Mouse (Mus musculus): ENCODE measurements at regions not wholly inside any gene's neighbourhood (a gene's known extent, or its start where the extent isn't known, plus 50 kb on each side); places are given as distances from the start of the nearest gene placed in this dataset.

DNA sequence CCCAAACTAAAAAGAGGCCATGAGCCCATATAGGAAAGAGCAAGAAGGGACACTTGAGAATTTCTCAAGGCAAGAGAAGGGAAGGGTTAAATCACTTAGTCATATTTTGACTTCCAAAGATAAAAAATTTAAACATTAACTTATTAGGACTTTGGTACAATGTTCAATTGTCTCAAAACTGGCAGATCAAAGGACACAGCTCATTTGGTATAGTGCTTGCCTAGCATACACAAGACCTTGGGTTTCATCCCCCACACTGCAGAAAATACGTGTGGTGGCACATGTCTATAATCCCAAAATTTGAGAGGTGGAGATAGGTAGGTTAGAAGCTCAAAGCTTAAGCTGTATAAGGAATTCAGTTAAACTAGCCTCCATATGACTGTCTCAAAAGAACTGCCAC, 658.4 kb upstream of the Pfkp start:
- Histone ChIP-seq H3K27ac (ENCODE audit: low read length) (no peak overlapping the region), H3K27me3 (ENCODE audit: control insufficient read depth, insufficient read depth, low read depth, low read length) (no peaks in the 10 kb centered on the region), H3K4me1 (replicated peaks; ENCODE audit: control insufficient read depth, insufficient read depth, low read length) (no peaks in the 10 kb centered on the region), H3K4me2 (ENCODE audit: low read depth, low read length) (no peak overlapping the region), H3K4me3 (ENCODE audit: low read length) (no peak overlapping the region), H3K9ac (ENCODE audit: low read length) (no peak overlapping the region), H3K9me3 (ENCODE audit: control insufficient read depth, low read length) (no peaks in the 10 kb centered on the region), H3K36me3 (ENCODE audit: control insufficient read depth, insufficient read depth, low read length) (no peaks in the 10 kb centered on the region)
- WGBS: 35% methylated on average over 1 of the region's 1 CpGs
- no peak for ATAC-seq (ENCODE audit: low read depth)

DNA sequence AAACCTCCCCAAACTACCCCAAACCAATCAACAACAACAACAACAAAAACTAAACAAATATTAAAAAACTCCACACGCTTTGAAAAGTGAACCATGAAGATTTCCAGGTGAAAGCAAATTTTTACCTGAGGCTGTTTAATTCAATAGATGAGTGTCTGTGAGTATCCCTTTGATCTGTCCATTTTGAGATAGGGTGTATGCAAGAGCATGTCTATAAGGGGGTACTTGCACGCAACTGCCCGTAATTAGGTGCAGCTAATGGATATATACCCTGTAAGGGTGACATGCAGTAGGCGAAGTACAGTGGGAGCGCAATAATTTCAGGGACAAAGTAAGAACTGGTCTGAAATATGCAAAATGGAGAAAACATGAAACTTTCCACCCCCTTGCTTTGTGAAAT, 658.8 kb upstream of the Pfkp start:
- H3K4me3 ChIP-seq (ENCODE audit: low read length): no peak overlapping the region
- H3K9me3 ChIP-seq (ENCODE audit: control insufficient read depth, low read length): no peaks in the 10 kb centered on the region
- WGBS: 74% methylated on average over 5 of the region's 5 CpGs
- H3K27me3 ChIP-seq (ENCODE audit: control insufficient read depth, insufficient read depth, low read depth, low read length): no peaks in the 10 kb centered on the region
- no peak overlapping the region for H3K27ac ChIP-seq (ENCODE audit: low read length)
- H3K4me2 ChIP-seq (ENCODE audit: low read depth, low read length): no peak overlapping the region
- H3K36me3 ChIP-seq (ENCODE audit: control insufficient read depth, insufficient read depth, low read length): no peaks in the 10 kb centered on the region
- ATAC-seq (ENCODE audit: low read depth): no peak
- H3K9ac ChIP-seq (ENCODE audit: low read length): no peak overlapping the region
- no peaks in the 10 kb centered on the region for H3K4me1 ChIP-seq (replicated peaks; ENCODE audit: control insufficient read depth, insufficient read depth, low read length)

DNA sequence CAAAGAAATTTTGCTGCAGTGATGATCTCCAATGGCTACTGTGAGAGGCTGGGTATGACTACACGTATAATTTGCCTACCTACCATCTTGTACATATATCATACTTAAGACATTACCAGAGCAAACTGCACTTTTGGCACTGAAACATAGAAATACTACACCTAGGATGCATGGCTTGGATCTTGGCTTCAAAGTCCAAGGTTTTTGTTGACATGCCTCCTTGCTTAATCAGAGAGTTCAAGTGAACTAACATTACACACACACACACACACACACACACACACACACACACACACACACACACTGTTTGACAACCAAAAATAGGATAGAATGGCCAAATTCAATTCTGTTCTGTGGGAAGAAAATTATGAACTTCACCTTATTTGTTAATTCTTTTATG, 664.9 kb upstream of the Pfkp start:
- H3K4me1 ChIP-seq (replicated peaks; ENCODE audit: control insufficient read depth, insufficient read depth, low read length): no peaks in the 10 kb centered on the region
- H3K27me3 ChIP-seq (ENCODE audit: control insufficient read depth, insufficient read depth, low read depth, low read length): no peaks in the 10 kb centered on the region
- no peak overlapping the region for H3K9ac ChIP-seq (ENCODE audit: low read length)
- no peak overlapping the region for H3K4me2 ChIP-seq (ENCODE audit: low read depth, low read length)
- no peak overlapping the region for H3K27ac ChIP-seq (ENCODE audit: low read length)
- H3K9me3 ChIP-seq (ENCODE audit: control insufficient read depth, low read length): no peaks in the 10 kb centered on the region
- no peaks in the 10 kb centered on the region for H3K36me3 ChIP-seq (ENCODE audit: control insufficient read depth, insufficient read depth, low read length)
- no peak overlapping the region for H3K4me3 ChIP-seq (ENCODE audit: low read length)
- 87% methylated on average over 1 of the region's 1 CpGs for WGBS
- ATAC-seq (ENCODE audit: low read depth): no peak

DNA sequence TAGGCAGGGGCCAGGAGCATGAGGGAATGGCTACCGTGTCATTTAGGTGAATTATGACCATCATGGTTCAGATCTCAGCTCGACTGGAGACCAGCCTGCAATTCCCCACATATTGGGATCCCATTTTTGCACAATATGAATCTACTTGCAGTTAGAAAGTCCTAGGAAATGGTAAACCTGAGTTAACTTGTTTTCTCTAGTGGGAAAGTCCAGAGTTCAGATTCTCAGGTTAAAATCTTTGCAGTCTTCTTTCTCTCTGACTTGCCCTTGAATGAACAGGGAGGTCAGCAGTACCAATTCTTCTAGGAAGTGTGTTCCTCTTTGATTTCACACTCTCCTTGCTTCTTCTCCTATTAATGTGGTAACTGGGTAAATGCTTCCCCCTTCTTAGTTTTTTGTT, 681.6 kb upstream of the Pfkp start:
- Histone ChIP-seq H3K27me3 (ENCODE audit: control insufficient read depth, insufficient read depth, low read depth, low read length) (no peaks in the 10 kb centered on the region), H3K9me3 (ENCODE audit: control insufficient read depth, low read length) (no peaks in the 10 kb centered on the region), H3K9ac (ENCODE audit: low read length) (no peak overlapping the region), H3K4me3 (ENCODE audit: low read length) (no peak overlapping the region), H3K4me1 (replicated peaks; ENCODE audit: control insufficient read depth, insufficient read depth, low read length) (no peaks in the 10 kb centered on the region), H3K36me3 (ENCODE audit: control insufficient read depth, insufficient read depth, low read length) (no peaks in the 10 kb centered on the region), H3K4me2 (ENCODE audit: low read depth, low read length) (no peak overlapping the region), H3K27ac (ENCODE audit: low read length) (no peak overlapping the region)
- WGBS: 58% methylated on average over 2 of the region's 2 CpGs
- no peak for ATAC-seq (ENCODE audit: low read depth)

DNA sequence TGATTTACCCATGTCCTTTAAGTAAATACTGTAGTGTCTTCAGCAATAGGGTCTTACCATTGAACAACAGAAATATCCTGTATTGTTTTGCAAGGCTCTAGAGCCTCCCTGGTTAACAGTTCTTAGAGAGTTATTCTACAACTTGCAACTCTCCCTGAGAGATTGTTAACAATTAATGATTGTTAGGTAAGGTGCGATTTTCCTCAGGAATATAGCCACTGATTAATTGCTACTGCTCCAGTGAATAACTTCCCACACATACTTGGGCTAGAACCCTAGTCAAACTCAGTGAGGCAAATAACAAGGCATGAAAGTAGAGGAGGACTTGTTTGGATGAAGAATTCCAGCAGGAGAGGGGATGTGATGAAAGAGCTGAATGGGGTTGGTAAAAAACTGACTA, 697.2 kb upstream of the Pfkp start:
- WGBS: 69% methylated on average over 1 of the region's 1 CpGs
- Histone ChIP-seq H3K27me3 (ENCODE audit: control insufficient read depth, insufficient read depth, low read depth, low read length) (no peaks in the 10 kb centered on the region), H3K4me2 (ENCODE audit: low read depth, low read length) (no peak overlapping the region), H3K27ac (ENCODE audit: low read length) (no peak overlapping the region), H3K36me3 (ENCODE audit: control insufficient read depth, insufficient read depth, low read length) (no peaks in the 10 kb centered on the region), H3K9ac (ENCODE audit: low read length) (no peak overlapping the region), H3K9me3 (ENCODE audit: control insufficient read depth, low read length) (no peaks in the 10 kb centered on the region), H3K4me3 (ENCODE audit: low read length) (no peak overlapping the region), H3K4me1 (replicated peaks; ENCODE audit: control insufficient read depth, insufficient read depth, low read length) (no peaks in the 10 kb centered on the region)
- no peak for ATAC-seq (ENCODE audit: low read depth)

DNA sequence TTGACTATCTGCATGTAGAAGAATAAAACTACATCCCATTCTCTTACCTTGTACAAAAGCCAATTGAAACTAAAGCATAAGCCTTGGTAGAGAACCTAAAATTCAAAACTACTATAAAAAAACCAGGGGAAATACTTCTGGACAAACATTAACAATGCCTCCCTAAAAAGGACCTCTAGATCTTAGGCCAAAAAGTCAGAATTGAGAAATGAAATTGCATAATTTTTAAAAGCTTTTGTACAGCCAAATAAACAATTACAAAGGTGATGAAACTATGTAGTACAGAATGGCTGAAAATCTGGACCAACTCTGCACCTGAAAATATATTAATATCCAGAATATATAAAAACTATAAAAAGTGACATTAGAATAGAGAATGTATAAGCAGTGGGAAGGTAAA, 699.9 kb upstream of the Pfkp start:
- Histone ChIP-seq H3K4me2 (ENCODE audit: low read depth, low read length) (no peak overlapping the region), H3K27ac (ENCODE audit: low read length) (no peak overlapping the region)
- ATAC-seq (ENCODE audit: low read depth): no peak

DNA sequence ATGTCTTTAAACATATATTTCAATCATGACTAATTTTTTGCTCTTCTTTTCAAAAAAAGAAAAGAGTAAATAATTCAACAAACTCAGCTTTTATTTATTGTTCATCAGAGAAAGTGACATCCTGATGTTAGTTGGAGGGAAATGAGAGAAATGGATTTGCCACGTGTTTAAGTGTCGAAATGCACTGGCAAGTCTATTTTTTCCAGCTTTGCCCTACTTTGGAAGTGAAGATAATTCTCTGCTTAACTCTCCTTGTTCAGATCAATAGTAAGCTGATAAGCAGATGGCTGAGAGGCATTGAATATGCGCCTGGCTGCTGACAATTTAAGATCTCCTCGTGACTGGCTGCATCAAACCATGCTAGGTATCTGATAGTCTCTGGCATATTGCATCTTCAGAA, 704.4 kb upstream of the Pfkp start:
- Histone ChIP-seq H3K4me1 (replicated peaks; ENCODE audit: control insufficient read depth, insufficient read depth, low read length) (no peaks in the 10 kb centered on the region), H3K4me2 (ENCODE audit: low read depth, low read length) (no peak overlapping the region), H3K9me3 (ENCODE audit: control insufficient read depth, low read length) (no peaks in the 10 kb centered on the region), H3K36me3 (ENCODE audit: control insufficient read depth, insufficient read depth, low read length) (no peaks in the 10 kb centered on the region), H3K9ac (ENCODE audit: low read length) (no peak overlapping the region), H3K27me3 (ENCODE audit: control insufficient read depth, insufficient read depth, low read depth, low read length) (no peaks in the 10 kb centered on the region), H3K27ac (ENCODE audit: low read length) (no peak overlapping the region), H3K4me3 (ENCODE audit: low read length) (no peak overlapping the region)
- 68% methylated on average over 4 of the region's 4 CpGs for WGBS
- no peak for ATAC-seq (ENCODE audit: low read depth)

More for the DNA sequence above, 699.9 kb upstream of the Pfkp start:
- H3K9me3 ChIP-seq (ENCODE audit: control insufficient read depth, low read length): no peaks in the 10 kb centered on the region
- H3K9ac ChIP-seq (ENCODE audit: low read length): no peak overlapping the region
- H3K27me3 ChIP-seq (ENCODE audit: control insufficient read depth, insufficient read depth, low read depth, low read length): no peaks in the 10 kb centered on the region
- H3K36me3 ChIP-seq (ENCODE audit: control insufficient read depth, insufficient read depth, low read length): no peaks in the 10 kb centered on the region
- no peak overlapping the region for H3K4me3 ChIP-seq (ENCODE audit: low read length)
- no peaks in the 10 kb centered on the region for H3K4me1 ChIP-seq (replicated peaks; ENCODE audit: control insufficient read depth, insufficient read depth, low read length)

DNA sequence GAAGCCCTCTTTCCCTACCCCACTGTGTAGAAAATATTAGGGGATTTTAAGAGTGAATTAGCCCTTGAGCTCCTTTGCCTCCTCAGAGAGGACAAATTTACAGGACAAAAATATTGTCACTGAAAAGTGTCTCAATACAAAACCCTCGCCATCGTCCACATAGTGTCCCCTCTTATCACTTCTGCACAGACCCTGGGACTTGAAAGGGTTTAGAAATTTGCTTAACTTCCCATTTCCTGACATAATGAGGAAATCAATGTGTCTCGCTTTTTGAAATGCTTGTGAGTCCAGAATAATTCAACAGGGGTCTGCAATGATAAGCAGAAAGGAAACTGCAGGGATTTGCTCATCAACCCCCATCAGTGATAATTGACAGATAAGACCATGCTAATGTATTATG, 708.5 kb upstream of the Pfkp start:
- no peak for ATAC-seq (ENCODE audit: low read depth)
- Histone ChIP-seq H3K9me3 (ENCODE audit: control insufficient read depth, low read length) (no peaks in the 10 kb centered on the region), H3K4me2 (ENCODE audit: low read depth, low read length) (no peak overlapping the region), H3K36me3 (ENCODE audit: control insufficient read depth, insufficient read depth, low read length) (no peaks in the 10 kb centered on the region), H3K4me3 (ENCODE audit: low read length) (no peak overlapping the region), H3K9ac (ENCODE audit: low read length) (no peak overlapping the region), H3K27ac (ENCODE audit: low read length) (no peak overlapping the region), H3K27me3 (ENCODE audit: control insufficient read depth, insufficient read depth, low read depth, low read length) (no peaks in the 10 kb centered on the region), H3K4me1 (replicated peaks; ENCODE audit: control insufficient read depth, insufficient read depth, low read length) (no peaks in the 10 kb centered on the region)
- 41% methylated on average over 3 of the region's 3 CpGs for WGBS

DNA sequence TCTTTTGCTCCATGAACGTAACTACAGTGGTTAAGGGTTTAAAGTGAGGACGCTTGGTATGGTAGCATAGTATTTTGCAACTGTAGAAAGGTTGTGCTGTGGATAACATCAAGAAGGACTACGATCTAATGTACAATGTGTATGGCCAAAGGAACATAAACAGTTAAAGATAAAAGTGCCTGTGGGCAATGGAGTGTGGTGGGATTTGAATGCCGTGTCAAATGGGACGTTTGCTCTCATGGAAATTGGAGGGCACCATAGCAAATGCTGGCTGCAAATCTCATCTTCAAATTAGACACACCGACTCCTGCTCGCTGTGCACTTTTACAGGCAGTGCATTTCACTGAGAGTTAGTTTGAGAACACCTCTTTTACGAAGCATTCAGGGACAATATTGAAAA, 725.0 kb upstream of the Pfkp start:
- Histone ChIP-seq H3K4me1 (replicated peaks; ENCODE audit: control insufficient read depth, insufficient read depth, low read length) (no peaks in the 10 kb centered on the region), H3K36me3 (ENCODE audit: control insufficient read depth, insufficient read depth, low read length) (no peaks in the 10 kb centered on the region), H3K9me3 (ENCODE audit: control insufficient read depth, low read length) (no peaks in the 10 kb centered on the region), H3K4me2 (ENCODE audit: low read depth, low read length) (no peak overlapping the region), H3K9ac (ENCODE audit: low read length) (no peak overlapping the region), H3K4me3 (ENCODE audit: low read length) (no peak overlapping the region), H3K27ac (ENCODE audit: low read length) (no peak overlapping the region), H3K27me3 (ENCODE audit: control insufficient read depth, insufficient read depth, low read depth, low read length) (no peaks in the 10 kb centered on the region)
- 67% methylated on average over 8 of the region's 8 CpGs for WGBS
- ATAC-seq (ENCODE audit: low read depth): no peak

DNA sequence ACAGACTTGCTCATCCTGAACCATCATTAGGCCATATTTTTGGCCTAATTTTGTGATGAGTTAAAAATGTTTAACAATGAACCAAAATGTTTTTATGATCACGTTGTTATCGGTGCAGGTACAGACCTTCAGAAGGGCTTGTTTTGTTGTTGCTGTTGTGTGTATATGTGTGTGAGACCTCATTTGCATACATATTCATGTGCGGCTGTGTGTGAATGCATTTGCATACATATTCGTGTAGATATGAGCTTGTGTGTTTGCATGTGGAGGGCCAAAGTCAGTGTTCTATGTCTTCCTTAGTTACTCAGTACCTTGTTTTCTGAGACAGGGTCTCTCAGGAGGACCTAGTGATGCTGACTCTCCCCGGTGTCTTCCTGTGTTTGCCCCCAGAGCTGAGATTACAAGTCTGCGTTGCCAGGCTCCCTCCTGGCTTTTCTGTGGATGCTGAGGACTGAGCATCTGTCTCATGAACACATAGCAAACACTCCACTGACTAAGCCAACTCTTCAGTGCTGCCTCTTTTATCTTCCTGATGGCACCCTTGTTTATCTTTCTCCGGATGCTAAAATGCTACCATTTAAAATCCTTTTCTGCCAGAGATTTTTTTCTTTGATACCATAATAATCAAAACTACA, 726.5 kb upstream of the Pfkp start:
- Histone ChIP-seq H3K4me2 (ENCODE audit: low read depth, low read length) (no peak overlapping the region), H3K4me3 (ENCODE audit: low read length) (no peak overlapping the region), H3K9ac (ENCODE audit: low read length) (no peak overlapping the region), H3K27me3 (ENCODE audit: control insufficient read depth, insufficient read depth, low read depth, low read length) (no peaks in the 10 kb centered on the region), H3K9me3 (ENCODE audit: control insufficient read depth, low read length) (no peaks in the 10 kb centered on the region), H3K36me3 (ENCODE audit: control insufficient read depth, insufficient read depth, low read length) (no peaks in the 10 kb centered on the region), H3K27ac (ENCODE audit: low read length) (no peak overlapping the region), H3K4me1 (replicated peaks; ENCODE audit: control insufficient read depth, insufficient read depth, low read length) (no peaks in the 10 kb centered on the region)
- WGBS: 68% methylated on average over 7 of the region's 7 CpGs
- ATAC-seq (ENCODE audit: low read depth): no peak

Data from lung, embryonic 16.5 days (tissue).